Comparison of ENCODE assay signal across 26 mouse cellular contexts in the genomic region with DNA sequence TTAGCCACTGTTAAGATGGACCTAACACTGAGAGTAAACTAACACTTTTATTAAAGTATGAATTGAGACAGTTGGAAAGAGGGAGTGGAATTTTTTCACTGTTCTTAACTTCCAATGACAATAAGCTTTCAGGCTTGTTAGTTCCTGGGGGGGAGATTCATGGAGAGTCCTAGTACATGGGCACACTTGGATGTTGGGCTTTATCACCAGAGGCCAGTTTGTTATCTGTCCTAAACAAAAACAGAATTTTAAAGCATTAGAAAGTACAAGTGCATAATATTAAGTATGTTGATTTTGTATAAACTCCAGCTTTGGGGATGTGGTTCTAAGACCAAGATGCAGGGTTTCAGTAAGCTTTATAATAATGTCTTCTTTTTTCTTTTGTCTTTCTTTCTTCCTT. TPM values are rescaled to one million over a fixed set of nuclear protein-coding genes. Genes with fewer than 3 reads are reported as not detected.
DNase-seq lines count a peak whose midpoint lies in the region; ATAC-seq and TF ChIP-seq lines count a peak whose summit lies in the region.
"Had no signal": no experiment of that assay in that cellular context is flagged by ENCODE, and none has a peak within 500 bp of the region (broad histone marks: within the 10 kb centered on the region; RNA-seq: fewer than 3 reads in every experiment).

No protein-coding gene starts in this region.

- H3K27me3 ChIP-seq in G1E (ENCODE audit: insufficient read depth, low read length), result no peaks in the 10 kb centered on the region
- no peaks in the 10 kb centered on the region for H3K27me3 ChIP-seq in liver, embryonic 13.5 days
- H3K27me3 ChIP-seq: forebrain, embryonic 12.5 days; heart, embryonic 13.5 days; intestine, embryonic 15.5 days; midbrain, embryonic 12.5 days; neural tube, embryonic 13.5 days had no signal

- no peak overlapping the region for H3K4me3 ChIP-seq in G1E (ENCODE audit: low read depth, low read length)
- H3K4me3 ChIP-seq in liver, embryonic 13.5 days (replicated peaks), result no peak overlapping the region
- H3K4me3 ChIP-seq: forebrain, embryonic 12.5 days; heart, adult 2 months; heart, embryonic 13.5 days; intestine, embryonic 15.5 days; midbrain, embryonic 12.5 days; myocyte; neural tube, embryonic 13.5 days had no signal

- peak overlapping the region; percentile 65 for H3K4me2 ChIP-seq in liver, embryonic 13.5 days
- H3K4me2 ChIP-seq: forebrain, embryonic 12.5 days; intestine, embryonic 15.5 days; lung, embryonic 14.5 days; midbrain, embryonic 12.5 days; neural tube, embryonic 13.5 days had no signal

- peaks cover 41% of the 10 kb centered on the region for H3K4me1 ChIP-seq in G1E (ENCODE audit: insufficient read depth, low read depth, low read length)
- peaks cover 69% of the 10 kb centered on the region for H3K4me1 ChIP-seq in liver, embryonic 13.5 days (replicated peaks)
- H3K4me1 ChIP-seq: midbrain, embryonic 12.5 days; neural tube, embryonic 13.5 days had no signal

- ATAC-seq in G1E (ENCODE audit: extremely low read depth, insufficient number of reproducible peaks, low FRiP score, poor library complexity, severe bottlenecking), result peak; percentile 48
- ATAC-seq in liver, embryonic 13.5 days (ENCODE audit: low read depth), result peak; percentile 60
- ATAC-seq in megakaryocyte progenitor cell, adult 5-6 weeks (replicated peaks; ENCODE audit: poor library complexity), result peak; percentile 37; the same call in 1 of the 2 replicates
- ATAC-seq: forebrain, postnatal 0 days; hindbrain, embryonic 16.5 days; intestine, embryonic 15.5 days had no signal

- no peaks in the 10 kb centered on the region for H3K9me3 ChIP-seq in G1E (replicated peaks)
- no peaks in the 10 kb centered on the region for H3K9me3 ChIP-seq in liver, embryonic 13.5 days (replicated peaks)
- H3K9me3 ChIP-seq: forebrain, embryonic 12.5 days; heart, embryonic 13.5 days; intestine, embryonic 15.5 days; midbrain, embryonic 12.5 days; neural tube, embryonic 13.5 days had no signal

- peaks cover 38% of the 10 kb centered on the region for H3K36me3 ChIP-seq in G1E (replicated peaks)
- peaks cover 54% of the 10 kb centered on the region for H3K36me3 ChIP-seq in liver, embryonic 13.5 days

- H3K9ac ChIP-seq in liver, embryonic 13.5 days, result peak overlapping the region; percentile 52; the same call in 1 of the 2 replicates
- H3K9ac ChIP-seq: forebrain, embryonic 12.5 days; forebrain, postnatal 0 days; heart, embryonic 13.5 days; intestine, embryonic 15.5 days; lung, embryonic 14.5 days; midbrain, embryonic 12.5 days; neural tube, embryonic 13.5 days had no signal

- no peak for TF ChIP-seq CTCF in G1E (IDR thresholded peaks at IDR 0.05; ENCODE audit: low read depth, low read length)

- no peak for DNase-seq in G1E (ENCODE audit: low spot score)
- DNase-seq in c-Kit-positive CD71-positive TER-119-positive erythroid progenitor cells, embryonic 14.5 days (ENCODE audit: low spot score), result peak; percentile 52
- no peak for DNase-seq in liver, embryonic 13.5 days
- DNase-seq in cerebellum, adult 11 months, result no peak
- DNase-seq in thymus, postnatal 14 days, result no peak
- DNase-seq in ovary, adult 18-20 months (ENCODE audit: low spot score), result no peak
- DNase-seq: adrenal gland, postnatal 25 days; cerebellum, adult 2 months; cerebellum, postnatal 36 days; forebrain, postnatal 0 days; heart, adult 2 months; heart, postnatal 14 days; kidney, adult 8-10 months; layer of hippocampus, postnatal 36 days; left cerebral cortex, postnatal 4 days; lung, embryonic 14.5 days; lung, postnatal 14 days had no signal

- peak overlapping the region; percentile 64 for H3K27ac ChIP-seq in liver, embryonic 13.5 days
- H3K27ac ChIP-seq: forebrain, embryonic 12.5 days; heart, adult 2 months; heart, embryonic 13.5 days; intestine, embryonic 15.5 days; kidney, postnatal 0 days; midbrain, embryonic 12.5 days; neural tube, embryonic 13.5 days had no signal

RNA-seq across cellular contexts. Expression of a gene that starts 13.1 kb away (rescaled TPM):
- total RNA-seq in G1E (2014; fragmentation: Nextera tagmentation) (184 and 198 TPM in 2 replicates), G1E (2017) (114 and 136 TPM in 2 replicates)
- polyA plus RNA-seq in G1E (2012), result 95.8 and 113 TPM in 2 replicates
- 70.9 and 86.6 TPM in 2 replicates for polyA plus RNA-seq in liver, embryonic 13.5 days (2015; fragmentation: Nextera tagmentation; extraction: Ambion mirVana)
- 119 and 120 TPM in 2 replicates for total RNA-seq in megakaryocyte progenitor cell, adult 5-6 weeks (2015)
- 149 and 151 TPM in 2 replicates for total RNA-seq in megakaryocyte progenitor cell, adult 5-6 weeks (2017)
